Mouse (Mus musculus): ENCODE measurements at regions not wholly inside any gene's neighbourhood (a gene's known extent, or its start where the extent isn't known, plus 50 kb on each side); places are given as distances from the start of the nearest gene placed in this dataset.

DNA sequence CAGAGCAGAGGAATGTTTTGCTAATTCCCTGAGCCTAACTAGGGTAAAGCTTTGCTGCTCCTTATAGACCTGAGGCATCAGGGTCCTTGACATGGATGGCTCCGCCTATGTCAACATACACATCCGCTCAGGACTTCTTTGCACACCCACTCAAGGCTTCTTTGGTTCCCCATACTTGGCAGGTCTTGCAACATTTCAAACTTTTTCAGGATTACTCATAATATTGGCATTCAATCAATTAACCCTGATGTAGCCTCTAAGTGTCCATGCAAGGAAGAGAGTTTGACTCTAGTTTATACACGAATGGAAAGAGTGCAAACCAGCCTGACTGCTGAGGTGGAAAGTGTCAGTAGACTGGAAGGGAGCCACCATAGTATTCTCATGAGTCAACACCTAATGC is 93.2 kb upstream of the Slc25a13 start:
- TF ChIP-seq GATA1 (IDR thresholded peaks at IDR 0.05; ENCODE audit: borderline replicate concordance, low read length), result no peak
- TF ChIP-seq FLI1 (IDR thresholded peaks at IDR 0.05; ENCODE audit: low read length), result no peak

Data from megakaryocyte, embryonic 14.5 days (primary cell).